Mouse (Mus musculus) E14TG2a.4 (cell line): Measurements from ENCODE around the gene Chrd.

Source experiments
- H3K27me3 ChIP-seq: 2 replicates; pipeline ENCODE4 v1.6.1; 2014; ENCODE audit warnings: low read length, control low read depth; ENCODE audit not compliant: insufficient read depth
- H3K36me3 ChIP-seq: 2 replicates; pipeline ENCODE4 v1.6.1; 2014; ENCODE audit warnings: low read length, control low read depth; ENCODE audit not compliant: insufficient read depth
- H3K4me1 ChIP-seq: replicated peaks from 2 replicates; pipeline ENCODE4 v1.6.1; 2014; ENCODE audit warnings: low read depth, low read length, control low read depth
- H3K4me3 ChIP-seq: replicated peaks from 2 replicates; pipeline ENCODE4 v1.5.1; 2014; ENCODE audit warnings: mild to moderate bottlenecking, low read length
- H3K9me3 ChIP-seq: 2 replicates; pipeline ENCODE4 v1.6.1; 2014; ENCODE audit warnings: low read length, control low read depth
- CTCF ChIP-seq: conservative IDR thresholded peaks from 2 replicates; pipeline ENCODE4 v1.5.1; 2014; ENCODE audit warnings: low read length
- NANOG ChIP-seq: IDR thresholded peaks from 2 replicates; pipeline ENCODE4 v1.6.1; 2014; ENCODE audit warnings: borderline replicate concordance, low read length, mixed read lengths
- POU5F1 ChIP-seq: IDR thresholded peaks from 2 replicates; pipeline ENCODE4 v1.6.1; 2014; ENCODE audit warnings: low read length, borderline replicate concordance

The Chrd gene

GRCm38 (mm10) chr16:20775021-20775420 is 42.1 kb downstream of the Chrd start:
- H3K4me3 ChIP-seq: no peak overlapping the region
- H3K27me3 ChIP-seq: no peaks in the 10 kb centered on the region
- 0 out of 2 replicates have a peak, but pooled peaks cover 3% of the 10 kb centered on the region for H3K4me1 ChIP-seq
- no peaks in the 10 kb centered on the region for H3K9me3 ChIP-seq
- H3K36me3 ChIP-seq: no peaks in the 10 kb centered on the region
- no peak for TF ChIP-seq CTCF
- no peak for TF ChIP-seq POU5F1
- TF ChIP-seq NANOG: no peak

DNA sequence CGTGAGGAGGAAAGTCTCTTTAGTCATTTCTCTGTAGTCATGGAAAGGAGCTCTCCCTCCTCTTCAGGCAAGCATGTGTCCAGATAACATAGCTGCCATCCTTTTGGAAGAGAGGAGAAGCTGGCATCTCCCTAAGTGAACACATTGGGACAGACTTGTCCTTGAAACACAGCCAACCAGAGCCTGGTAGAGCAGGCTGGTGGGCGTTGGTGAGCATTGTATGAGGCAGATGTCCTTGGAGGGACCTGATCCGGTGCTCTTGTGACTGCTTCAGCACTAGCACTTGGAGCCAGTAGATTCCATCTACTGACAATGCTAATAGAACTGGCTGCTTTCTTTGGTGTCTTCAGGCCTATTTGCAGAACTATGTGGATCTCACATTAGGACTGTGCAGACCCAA is 46.9 kb downstream of the Chrd start:
- H3K4me3 ChIP-seq: no peak overlapping the region
- H3K4me1 ChIP-seq: 0 out of 2 replicates have a peak, but pooled peaks cover 3% of the 10 kb centered on the region
- no peaks in the 10 kb centered on the region for H3K36me3 ChIP-seq
- TF ChIP-seq NANOG (no peak), POU5F1 (no peak), CTCF (no peak)
- no peaks in the 10 kb centered on the region for H3K27me3 ChIP-seq
- H3K9me3 ChIP-seq: no peaks in the 10 kb centered on the region

GRCm38 (mm10) chr16:20781101-20781630 is 48.2 kb downstream of the Chrd start:
- no peaks in the 10 kb centered on the region for H3K27me3 ChIP-seq
- TF ChIP-seq CTCF (no peak), NANOG (no peak), POU5F1 (no peak)

GRCm38 (mm10) chr16:20783891-20784290 is 51.0 kb downstream of the Chrd start:
- no peaks in the 10 kb centered on the region for H3K27me3 ChIP-seq
- H3K4me3 ChIP-seq: no peak overlapping the region
- TF ChIP-seq POU5F1: no peak
- TF ChIP-seq NANOG: no peak
- no peak for TF ChIP-seq CTCF
- 0 out of 2 replicates have a peak, but pooled peaks cover 3% of the 10 kb centered on the region for H3K4me1 ChIP-seq
- no peaks in the 10 kb centered on the region for H3K9me3 ChIP-seq
- no peaks in the 10 kb centered on the region for H3K36me3 ChIP-seq

More at GRCm38 (mm10) chr16:20781101-20781630, 48.2 kb downstream of the Chrd start:
- H3K36me3 ChIP-seq: no peaks in the 10 kb centered on the region
- H3K4me3 ChIP-seq: no peak overlapping the region
- no peaks in the 10 kb centered on the region for H3K9me3 ChIP-seq
- H3K4me1 ChIP-seq: 0 out of 2 replicates have a peak, but pooled peaks cover 3% of the 10 kb centered on the region

GRCm38 (mm10) chr16:20784754-20785153 is 51.8 kb downstream of the Chrd start:
- Histone ChIP-seq H3K9me3 (no peaks in the 10 kb centered on the region), H3K4me1 (0 out of 2 replicates have a peak, but pooled peaks cover 3% of the 10 kb centered on the region), H3K36me3 (no peaks in the 10 kb centered on the region), H3K4me3 (no peak overlapping the region), H3K27me3 (no peaks in the 10 kb centered on the region)
- TF ChIP-seq NANOG (no peak), POU5F1 (no peak), CTCF (no peak)

DNA sequence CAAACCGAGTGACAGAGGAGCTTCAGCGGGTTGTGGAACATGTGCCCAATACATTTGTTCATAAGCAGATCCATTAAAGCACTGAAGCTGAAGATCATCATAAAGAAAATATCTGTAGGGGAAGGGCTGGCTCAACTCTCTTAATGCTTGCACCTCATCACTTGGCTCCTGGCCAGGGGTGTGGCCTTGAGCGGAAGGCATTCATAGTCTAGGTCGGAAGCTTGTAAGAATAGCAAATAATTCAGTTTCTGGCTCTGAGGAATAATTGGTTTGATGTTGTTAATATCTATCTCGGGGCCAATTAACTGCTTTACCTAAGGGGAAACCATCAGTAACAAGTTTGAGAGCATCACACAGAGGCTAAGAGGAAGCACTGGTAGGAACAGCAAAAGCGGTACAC is 53.6 kb downstream of the Chrd start:
- no peaks in the 10 kb centered on the region for H3K9me3 ChIP-seq
- no peak overlapping the region for H3K4me3 ChIP-seq
- peaks cover 15% of the 10 kb centered on the region for H3K4me1 ChIP-seq
- TF ChIP-seq NANOG: no peak
- TF ChIP-seq CTCF: no peak
- no peak for TF ChIP-seq POU5F1
- no peaks in the 10 kb centered on the region for H3K27me3 ChIP-seq
- no peaks in the 10 kb centered on the region for H3K36me3 ChIP-seq

DNA sequence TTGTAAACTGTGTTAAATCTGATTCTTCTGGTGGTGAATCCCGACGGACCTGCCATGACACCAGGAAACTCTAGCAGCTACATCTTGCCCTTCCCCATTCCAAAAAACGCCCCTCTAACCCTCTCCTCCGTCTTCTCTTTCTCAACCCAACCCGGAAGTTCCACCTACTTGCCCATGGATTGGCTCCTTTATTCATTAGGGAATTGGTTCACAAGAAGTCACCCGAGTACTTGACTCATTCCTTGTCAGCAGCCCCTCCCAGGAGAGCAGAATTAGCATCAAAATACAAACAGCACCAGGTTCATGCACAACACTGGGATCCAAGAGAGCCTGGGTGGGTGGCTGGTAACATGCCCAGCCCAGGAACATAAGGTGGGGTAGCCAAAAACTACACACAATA is 58.9 kb downstream of the Chrd start:
- Histone ChIP-seq H3K4me1 (peaks cover 41% of the 10 kb centered on the region), H3K27me3 (no peaks in the 10 kb centered on the region), H3K9me3 (no peaks in the 10 kb centered on the region), H3K4me3 (peak overlapping the region; percentile 83), H3K36me3 (no peaks in the 10 kb centered on the region)
- TF ChIP-seq CTCF (no peak), POU5F1 (peak; percentile 56; the same call in 1 of the 2 replicates)
